Mouse (Mus musculus): ENCODE results near the gene Phf1.
A peak's percentile ranks its signal among the peaks of the same experiment; 100 is the strongest.

Gene Phf1

GRCm38 (mm10) chr17:26933885-26934827 is 1.3 kb downstream of the Phf1 start:
- DNase-seq = no peak

- no peak for DNase-seq
These were observed 2.2 kb downstream of the Phf1 start for GRCm38 (mm10) chr17:26935027-26935426.

DNA sequence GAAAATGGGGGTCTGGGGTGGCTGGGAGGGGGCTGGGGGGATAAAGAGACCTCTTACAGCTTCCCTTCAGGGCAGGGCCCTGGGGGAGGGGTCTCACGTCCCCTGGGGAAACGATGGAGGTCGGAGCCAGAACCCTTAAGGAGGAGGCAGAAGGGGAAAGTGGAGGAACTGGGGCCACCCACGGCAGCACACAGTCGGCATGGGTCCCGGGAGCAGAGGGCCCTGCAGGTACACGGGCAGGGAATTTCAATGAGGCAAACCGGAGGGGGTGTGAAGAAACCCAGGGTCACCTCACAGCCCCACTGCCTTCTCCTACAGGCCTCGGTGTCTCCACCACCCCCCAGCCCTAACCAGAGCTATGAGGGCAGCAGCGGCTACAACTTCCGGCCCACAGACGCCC is 3.6 kb downstream of the Phf1 start:
- DNase-seq = no peak

DNA sequence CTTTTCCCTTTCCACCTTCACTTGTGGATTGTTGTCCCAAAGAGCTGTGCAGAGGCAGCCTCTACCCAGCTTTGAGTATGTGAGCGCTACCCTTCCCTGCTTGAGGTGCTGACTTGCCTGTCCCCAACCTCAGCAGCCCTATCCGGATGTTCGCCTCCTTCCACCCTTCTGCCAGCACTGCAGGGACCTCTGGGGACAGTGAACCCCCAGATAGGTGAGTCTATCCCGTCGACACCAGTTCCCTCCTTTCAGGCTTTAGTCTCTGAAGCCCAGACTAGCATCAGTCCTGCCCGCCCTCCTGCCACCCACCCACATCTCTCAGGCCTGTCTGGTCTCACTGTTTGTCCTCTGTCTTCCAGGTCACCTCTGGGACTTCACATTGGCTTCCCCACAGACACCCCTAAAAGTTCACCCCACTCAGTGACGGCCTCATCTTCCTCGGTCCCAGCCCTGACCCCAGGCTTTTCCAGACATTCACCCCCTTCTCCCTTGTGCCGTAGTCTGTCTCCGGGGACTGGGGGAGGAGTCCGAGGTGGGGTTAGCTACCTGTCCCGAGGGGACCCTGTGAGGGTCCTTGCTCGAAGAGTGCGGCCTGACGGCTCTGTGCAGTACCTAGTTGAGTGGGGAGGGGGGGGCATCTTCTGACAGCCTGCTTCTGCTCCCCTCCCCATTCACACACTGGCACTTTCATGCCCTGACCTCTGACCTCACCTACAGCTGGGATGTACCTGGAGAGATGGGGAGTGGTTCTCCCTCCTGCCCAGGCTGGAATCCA is 4.3 kb downstream of the Phf1 start:
- DNase-seq = peak in 1 of 2 experiments; percentile 8

- DNase-seq = no peak
These were observed 5.2 kb downstream of the Phf1 start for GRCm38 (mm10) chr17:26937883-26938695.

- peak in 1 of 2 experiments; percentile 38 for DNase-seq
These were observed 5.9 kb downstream of the Phf1 start for GRCm38 (mm10) chr17:26938731-26939130.

- DNase-seq = peak; percentile 99 to 100
These were observed 6.5 kb downstream of the Phf1 start, which contains the start of gene Cuta for GRCm38 (mm10) chr17:26939178-26939972. TSS of gene Cuta (minus strand) at chr17:26939569.

- DNase-seq = no peak
These were observed 7.1 kb downstream of the Phf1 start for GRCm38 (mm10) chr17:26939973-26940300.

DNA sequence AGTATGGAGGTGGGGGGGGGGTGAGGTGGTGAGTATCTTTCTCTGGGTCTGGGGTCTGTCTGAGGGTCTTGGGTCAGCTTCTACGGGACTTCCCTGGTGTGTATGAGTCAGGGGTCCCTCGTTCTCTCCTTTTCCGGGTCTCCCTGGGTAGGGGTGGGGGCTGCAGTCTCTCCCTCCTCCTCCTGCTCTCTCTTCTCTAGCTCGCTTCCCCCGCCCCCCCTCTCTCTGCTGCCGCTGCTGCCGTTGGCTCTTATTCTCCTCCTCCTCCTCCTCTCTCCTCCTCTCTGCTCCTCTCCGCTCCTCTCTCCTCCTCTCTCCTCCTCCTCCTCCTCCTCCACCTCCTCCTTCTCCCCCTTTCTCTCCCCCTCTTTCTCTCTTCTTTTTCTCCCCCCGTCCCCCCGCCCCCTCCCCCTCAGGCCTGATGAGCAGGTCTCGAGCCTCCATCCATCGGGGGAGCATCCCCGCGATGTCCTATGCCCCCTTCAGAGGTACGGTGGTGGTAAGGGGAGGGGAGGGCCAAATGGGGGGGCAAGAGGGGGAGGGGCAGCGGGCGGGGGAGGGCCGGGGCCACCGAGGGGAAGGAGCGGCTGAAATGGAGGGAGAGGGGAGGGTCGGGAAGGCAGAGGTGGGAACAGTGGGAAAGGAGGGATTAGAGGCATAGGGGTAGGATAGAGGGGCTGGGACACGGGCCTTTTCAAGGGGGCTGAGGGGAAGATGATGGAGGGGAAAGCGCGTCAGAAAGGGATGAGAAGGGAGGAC is 8.4 kb downstream of the Phf1 start, which contains the start of gene Syngap1:
Gene Syngap1, plus strand, starts transcription at position 223 of the 759 bp plus-strand sequence.
- peak; percentile 55 to 68 for DNase-seq

- no peak for DNase-seq
These were observed 9.2 kb downstream of the Phf1 start for GRCm38 (mm10) chr17:26941841-26942570.

GRCm38 (mm10) chr17:26945824-26946495 is 13.1 kb downstream of the Phf1 start:
- DNase-seq = no peak

- DNase-seq = peak; percentile 81 to 88
These were observed 13.7 kb downstream of the Phf1 start for GRCm38 (mm10) chr17:26946567-26946966.

- DNase-seq = no peak
These were observed 14.6 kb downstream of the Phf1 start for GRCm38 (mm10) chr17:26947231-26948100.

DNA sequence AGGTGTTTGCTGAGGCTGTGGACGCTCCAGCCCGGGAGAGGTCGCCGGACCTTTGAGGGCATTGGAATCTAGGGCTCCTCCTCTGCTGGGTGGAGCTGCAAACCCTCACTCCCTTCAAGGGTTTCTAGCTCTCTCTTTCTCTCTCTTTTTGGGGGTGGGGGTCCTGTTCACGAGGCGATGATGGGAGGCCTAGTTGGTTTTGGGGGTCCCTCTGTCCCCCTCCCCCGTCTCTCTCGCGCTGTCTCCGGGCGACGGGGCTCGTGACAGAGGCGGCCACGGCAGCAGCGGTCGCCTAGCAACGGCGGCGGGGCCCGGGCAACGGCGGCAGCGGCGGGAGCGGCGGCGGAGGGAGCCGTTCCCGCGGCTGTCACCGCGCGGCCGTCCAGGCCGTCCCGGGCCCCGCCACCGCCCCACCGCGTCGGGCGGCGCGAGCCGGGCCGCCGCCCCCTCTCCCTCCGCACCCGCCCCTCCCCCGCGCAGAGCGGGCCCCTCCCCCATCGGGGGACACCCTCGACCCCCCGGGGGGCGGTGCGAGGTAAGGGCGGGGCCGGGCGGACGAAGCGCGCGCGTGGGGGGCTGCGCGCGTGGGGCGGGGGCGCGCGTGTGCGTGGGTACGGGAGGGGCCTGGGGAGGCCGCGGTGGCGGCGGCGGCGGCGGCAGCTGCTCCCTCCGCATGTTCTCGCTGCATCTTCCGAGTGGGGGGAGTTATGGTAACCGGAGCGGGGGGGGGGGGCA is 15.6 kb downstream of the Phf1 start:
- peak; percentile 45 to 51 for DNase-seq

- no peak for DNase-seq
These were observed 16.3 kb downstream of the Phf1 start for GRCm38 (mm10) chr17:26949051-26949577.

DNA sequence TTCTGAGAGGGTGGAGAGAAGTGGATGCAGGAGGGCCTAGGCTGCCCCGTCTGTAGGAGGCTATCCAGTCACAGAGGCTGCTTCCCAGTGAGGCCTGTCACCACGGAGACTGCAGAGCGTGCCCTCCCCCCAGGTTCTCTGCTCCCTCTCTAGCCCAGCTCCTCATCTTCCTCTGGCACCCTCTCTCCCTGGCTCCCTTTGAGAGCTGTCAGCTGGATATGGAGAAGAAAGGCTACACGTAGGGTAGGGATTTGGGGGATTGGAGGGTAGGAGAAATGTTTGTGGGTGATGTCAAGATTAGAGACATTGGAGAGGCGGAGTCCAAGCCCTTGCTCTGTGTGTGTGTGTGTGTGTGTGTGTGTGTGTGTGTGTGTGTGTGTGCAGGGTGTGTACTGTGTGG is 17.0 kb downstream of the Phf1 start:
- no peak for DNase-seq

DNA sequence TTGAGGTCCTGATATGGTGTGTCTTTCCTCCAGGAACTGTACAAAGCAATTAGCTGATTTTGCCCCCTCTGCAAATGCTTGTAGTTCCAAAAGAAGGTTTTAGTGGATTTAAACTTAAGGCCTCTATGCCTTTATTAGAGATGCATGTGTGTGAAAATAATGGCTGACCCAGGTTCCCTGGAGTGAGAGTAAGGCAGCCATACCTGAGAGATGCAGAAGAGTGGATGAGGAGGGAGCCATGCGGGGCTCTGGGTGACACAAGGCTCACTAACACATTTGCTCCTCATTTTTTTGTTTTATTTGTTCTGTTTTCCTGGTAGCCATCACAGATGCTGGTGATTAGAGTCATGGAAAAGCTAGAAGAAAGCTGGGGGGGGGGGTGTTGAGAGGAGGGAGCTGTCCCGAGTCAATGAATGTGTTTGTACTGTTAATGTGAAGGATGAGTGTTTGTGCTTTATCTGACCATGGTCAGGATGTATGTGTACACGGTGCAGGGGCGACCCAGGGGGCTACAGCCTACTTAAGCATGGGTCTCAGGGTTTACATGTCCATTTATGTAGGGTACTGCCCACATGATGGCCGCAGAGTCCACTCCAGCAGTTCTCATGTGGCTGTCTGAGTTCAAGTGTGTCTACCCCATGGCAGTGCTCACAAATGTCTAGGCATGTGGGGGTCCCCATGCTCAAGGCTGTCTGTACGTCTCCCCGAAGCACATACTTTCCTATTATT is 17.9 kb downstream of the Phf1 start:
- DNase-seq = no peak
